ENCODE assay signal across 26 mouse cellular contexts in the genomic region with DNA sequence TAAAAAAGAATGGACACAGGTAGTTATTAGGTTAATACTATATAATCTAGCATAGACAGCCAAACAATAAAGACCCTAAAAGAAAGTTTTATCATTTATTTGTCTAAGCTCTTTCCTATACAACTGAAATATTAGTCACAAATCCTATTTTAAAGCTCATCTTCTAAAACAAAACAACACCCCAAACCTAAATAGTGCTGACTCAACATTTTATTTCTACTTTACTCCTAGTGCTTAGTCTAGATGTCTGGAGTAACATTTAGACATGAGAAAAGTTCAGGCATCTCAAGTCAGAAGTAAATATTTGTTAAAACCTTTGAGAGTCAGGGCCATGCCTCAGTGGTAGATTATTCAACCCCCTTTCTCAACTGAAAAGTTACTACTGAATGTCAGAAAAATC.
"Had no signal": no experiment of that assay in that cellular context is flagged by ENCODE, and none has a peak within 500 bp of the region (broad histone marks: within the 10 kb centered on the region; RNA-seq: fewer than 3 reads in every experiment).

No protein-coding gene starts in this region.

- H3K27me3 ChIP-seq: embryonic facial prominence, embryonic 12.5 days; embryonic facial prominence, embryonic 13.5 days; embryonic facial prominence, embryonic 15.5 days; forebrain, embryonic 12.5 days; forebrain, embryonic 13.5 days; forebrain, embryonic 15.5 days had no signal

- H3K4me3 ChIP-seq: embryonic facial prominence, embryonic 10.5 days; embryonic facial prominence, embryonic 12.5 days; embryonic facial prominence, embryonic 13.5 days; embryonic facial prominence, embryonic 15.5 days; erythroblast, embryonic 14.5 days; forebrain, embryonic 10.5 days; forebrain, embryonic 12.5 days; forebrain, embryonic 13.5 days; forebrain, embryonic 15.5 days; gastrocnemius, adult 2 months; heart, adult 2 months had no signal

- DNase-seq: cerebellum, adult 9-11 months; cerebellum, postnatal 10 days; cerebellum, postnatal 14 days; cerebellum, postnatal 25 days; cerebellum, postnatal 36 days; embryo, embryonic 11 days; forebrain, postnatal 0 days; gastrocnemius, adult 2 months; gastrocnemius, postnatal 10 days; gastrocnemius, postnatal 14 days; gastrocnemius, postnatal 25 days; gastrocnemius, postnatal 36 days; heart, adult 11 months; heart, adult 18-20 months; heart, adult 2 months had no signal

- H3K27ac ChIP-seq: embryonic facial prominence, embryonic 10.5 days; embryonic facial prominence, embryonic 12.5 days; embryonic facial prominence, embryonic 13.5 days; embryonic facial prominence, embryonic 15.5 days; forebrain, embryonic 10.5 days; forebrain, embryonic 12.5 days; forebrain, embryonic 13.5 days; forebrain, embryonic 15.5 days; gastrocnemius, adult 2 months; heart, adult 2 months had no signal

- H3K4me1 ChIP-seq: embryonic facial prominence, embryonic 10.5 days; embryonic facial prominence, embryonic 12.5 days; embryonic facial prominence, embryonic 13.5 days; embryonic facial prominence, embryonic 15.5 days; forebrain, embryonic 10.5 days; forebrain, embryonic 12.5 days; forebrain, embryonic 13.5 days; forebrain, embryonic 15.5 days had no signal

- H3K9me3 ChIP-seq: embryonic facial prominence, embryonic 10.5 days; embryonic facial prominence, embryonic 12.5 days; embryonic facial prominence, embryonic 15.5 days; forebrain, embryonic 10.5 days; forebrain, embryonic 12.5 days; forebrain, embryonic 13.5 days had no signal

- H3K4me2 ChIP-seq: embryonic facial prominence, embryonic 12.5 days; embryonic facial prominence, embryonic 13.5 days; embryonic facial prominence, embryonic 15.5 days; forebrain, embryonic 12.5 days; forebrain, embryonic 13.5 days; forebrain, embryonic 15.5 days had no signal

- H3K9ac ChIP-seq: embryonic facial prominence, embryonic 12.5 days; embryonic facial prominence, embryonic 13.5 days; embryonic facial prominence, embryonic 15.5 days; forebrain, embryonic 12.5 days; forebrain, embryonic 13.5 days; forebrain, embryonic 15.5 days; forebrain, postnatal 0 days had no signal

- ATAC-seq: forebrain, embryonic 13.5 days; forebrain, embryonic 14.5 days; forebrain, embryonic 15.5 days; forebrain, embryonic 16.5 days; forebrain, postnatal 0 days had no signal
